Mouse (Mus musculus) myocyte (in vitro differentiated cells): ENCODE data around the gene Fam25c.

ENCODE experiments used
- E2F4 ChIP-seq: IDR thresholded peaks from one replicate; pipeline ENCODE4 v1.6.1; 2011; ENCODE audit warnings: mild to moderate bottlenecking, control low read depth, moderate library complexity; ENCODE audit not compliant: insufficient read depth
- MAX ChIP-seq: IDR thresholded peaks from one replicate; pipeline ENCODE4 v1.6.1; 2011; ENCODE audit warnings: low read depth, mild to moderate bottlenecking, control low read depth
- MYOD1 ChIP-seq, 3 experiments: IDR thresholded peaks; one replicate each; pipeline ENCODE4 v1.6.1; 2011; ENCODE audit warnings: control low read depth in 2 of 3, low read depth in 2 of 3, mild to moderate bottlenecking in 2 of 3, moderate library complexity in 1 of 3; ENCODE audit not compliant: insufficient read length in 2 of 3, control insufficient read depth in 1 of 3
- MYOG ChIP-seq, 3 experiments: IDR thresholded peaks; one replicate each; pipeline ENCODE4 v1.6.1; 2011; ENCODE audit warnings: control low read depth in 2 of 3, low read depth in 2 of 3, mild to moderate bottlenecking in 2 of 3; ENCODE audit not compliant: insufficient read length in 2 of 3, control insufficient read depth in 1 of 3, insufficient read depth in 1 of 3
- POLR2A ChIP-seq: IDR thresholded peaks from one replicate; pipeline ENCODE4 v1.6.1; 2011; ENCODE audit warnings: low read depth, mild to moderate bottlenecking, control low read depth, moderate library complexity; ENCODE audit not compliant: insufficient read length
- POLR2AphosphoS2 ChIP-seq: IDR thresholded peaks from one replicate; pipeline ENCODE4 v1.6.1; 2011; ENCODE audit warnings: low read depth, control low read depth; ENCODE audit not compliant: insufficient read length
- REST ChIP-seq: IDR thresholded peaks from one replicate; pipeline ENCODE4 v1.6.1; 2011; ENCODE audit warnings: mild to moderate bottlenecking, control low read depth, moderate library complexity; ENCODE audit not compliant: insufficient read depth, insufficient read length
- TCF12 ChIP-seq: IDR thresholded peaks from one replicate; pipeline ENCODE4 v1.6.1; 2011; ENCODE audit warnings: mild to moderate bottlenecking, control low read depth; ENCODE audit not compliant: poor library complexity, insufficient read depth, severe bottlenecking
- TCF3 ChIP-seq: IDR thresholded peaks from one replicate; pipeline ENCODE4 v1.6.1; 2011; ENCODE audit warnings: low read depth, control low read depth; ENCODE audit not compliant: insufficient read length
- USF1 ChIP-seq: IDR thresholded peaks from one replicate; pipeline ENCODE4 v1.6.1; 2011; ENCODE audit warnings: low read depth, mild to moderate bottlenecking, control low read depth, moderate library complexity

GRCm38 (mm10) chr14:34344361-34344760 is 10.9 kb downstream of the Fam25c start:
- TF ChIP-seq POLR2A (no peak), E2F4 (no peak), POLR2AphosphoS2 (no peak), USF1 (no peak), MAX (no peak), MYOD1 (IDR thresholded peaks at IDR 0.05; ENCODE audit: control insufficient read depth in 1 of 3, insufficient read length in 2 of 3, low read depth in 2 of 3) (no peak), MYOG (IDR thresholded peaks at IDR 0.05; ENCODE audit: control insufficient read depth in 1 of 3, insufficient read depth in 1 of 3, insufficient read length in 2 of 3, low read depth in 2 of 3) (no peak), TCF12 (no peak), REST (no peak), TCF3 (no peak)
